Mouse (Mus musculus): ENCODE measurements around the gene Mageb2. TPM values are rescaled to one million over a fixed set of nuclear protein-coding genes. Genes with fewer than 3 reads are reported as not detected.

Mageb2 gene
- total RNA-seq (2023): not detected

GRCm38 (mm10) chrX:91331390-91331789, at the start of gene Mageb2:
Mageb2 (plus strand) TSS chrX:91331690.

Other genes with a start within 250 kb of the Mageb2 start
- not detected for gene Gm5072, start 60.8 kb downstream of the Mageb2 start, total RNA-seq (2023)
- gene Gm8914, start 148.4 kb downstream of the Mageb2 start, total RNA-seq (2023): not detected
- not detected for gene 1700084M14Rik, start 244.2 kb downstream of the Mageb2 start, total RNA-seq (2023)

All from CD4-positive naive resting alpha-beta T cell, adult 57 days (primary cell).